Mouse (Mus musculus) thymus, adult 2 months (tissue): ENCODE data around the gene Celsr2. TPM values are rescaled to one million over a fixed set of nuclear protein-coding genes. Genes with fewer than 3 reads are reported as not detected.

Experiments used
- DNase-seq: peaks from one replicate; pipeline ENCODE4 v3.0.0; 2021
- H3K27ac ChIP-seq: fragments of 200-500 bp; 2 replicates; pipeline ENCODE4 v1.5.1; 2012; ENCODE audit warnings: low read length, control low read depth; ENCODE audit not compliant: control insufficient read depth, insufficient read depth
- H3K27me3 ChIP-seq: fragments of 200-500 bp; 2 replicates; pipeline ENCODE4 v1.6.1; 2012; ENCODE audit warnings: mild to moderate bottlenecking, low read length, moderate library complexity, mixed read lengths; ENCODE audit not compliant: control insufficient read depth, insufficient read depth
- H3K36me3 ChIP-seq: fragments of 200-500 bp; 2 replicates; pipeline ENCODE4 v1.6.1; 2012; ENCODE audit warnings: mild to moderate bottlenecking, low read length, moderate library complexity; ENCODE audit not compliant: control insufficient read depth, insufficient read depth
- H3K4me1 ChIP-seq: fragments of 200-500 bp; replicated peaks from 2 replicates; pipeline ENCODE4 v1.6.1; 2012; ENCODE audit warnings: low read length; ENCODE audit not compliant: control insufficient read depth, insufficient read depth
- H3K4me3 ChIP-seq: fragments of 200-500 bp; 2 replicates; pipeline ENCODE4 v1.5.1; 2012; ENCODE audit warnings: mild to moderate bottlenecking, low read length, control low read depth, moderate library complexity; ENCODE audit not compliant: control insufficient read depth, insufficient read depth
- CTCF ChIP-seq: fragments of 200-500 bp; IDR thresholded peaks from 2 replicates; pipeline ENCODE4 v1.5.1; 2012; ENCODE audit warnings: mild to moderate bottlenecking, control low read depth, low read length, moderate library complexity, borderline replicate concordance; ENCODE audit not compliant: control insufficient read depth, poor library complexity, insufficient read depth; ENCODE audit errors: extremely low read depth
- POLR2A ChIP-seq: fragments of 200-500 bp; IDR thresholded peaks from 2 replicates; pipeline ENCODE4 v1.6.1; 2012; ENCODE audit warnings: mild to moderate bottlenecking, low read length, control low read depth, moderate library complexity; ENCODE audit not compliant: control insufficient read depth, poor library complexity, insufficient read depth; ENCODE audit errors: extremely low read depth
- WGBS: fragments of 180-500 bp; shearing (Covaris S2); methylation state at CpG from one replicate; pipeline ENCODE4 v1.1.7; 2018; 5-methylcytosine and 5-hydroxymethylcytosine counted together
- polyA plus RNA-seq: library from polyadenylated mRNA; depleted of rRNA; stranded (reverse); fragments of >200 nt; gene quantifications from 2 replicates; pipeline ENCODE4 v1.2.3, GENCODE M21; 2012

Celsr2 gene
- polyA plus RNA-seq, 1 experiment = 28.2 TPM

DNA sequence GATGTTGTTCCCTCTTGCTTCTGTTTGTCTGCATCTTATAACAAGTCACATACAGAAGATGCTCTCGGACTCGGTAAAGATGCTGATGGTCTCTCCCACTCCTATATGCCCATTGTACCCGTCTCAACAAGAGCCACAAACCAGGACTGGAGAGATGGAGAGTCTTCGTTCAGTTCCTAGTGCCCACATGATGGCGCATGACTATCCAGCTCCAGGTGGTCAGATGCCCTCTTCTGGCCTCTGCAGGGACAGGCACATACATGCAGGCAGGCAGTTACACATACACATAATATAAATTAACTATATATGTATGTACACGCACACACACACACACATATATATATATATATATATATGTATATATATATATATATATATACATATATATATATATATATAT lies 34.7 kb downstream of the Celsr2 start:
- WGBS = 91% methylated on average over 6 of the region's 6 CpGs
- H3K36me3 ChIP-seq = no peaks in the 10 kb centered on the region
- H3K4me1 ChIP-seq = peaks cover 13% of the 10 kb centered on the region
- DNase-seq = no peak
- H3K27me3 ChIP-seq = no peaks in the 10 kb centered on the region; the same call in 1 of the 2 replicates
- H3K27ac ChIP-seq = no peak overlapping the region
- TF ChIP-seq POLR2A (no peak), CTCF (no peak; the same call in 1 of the 2 replicates)
- H3K4me3 ChIP-seq = no peak overlapping the region

DNA sequence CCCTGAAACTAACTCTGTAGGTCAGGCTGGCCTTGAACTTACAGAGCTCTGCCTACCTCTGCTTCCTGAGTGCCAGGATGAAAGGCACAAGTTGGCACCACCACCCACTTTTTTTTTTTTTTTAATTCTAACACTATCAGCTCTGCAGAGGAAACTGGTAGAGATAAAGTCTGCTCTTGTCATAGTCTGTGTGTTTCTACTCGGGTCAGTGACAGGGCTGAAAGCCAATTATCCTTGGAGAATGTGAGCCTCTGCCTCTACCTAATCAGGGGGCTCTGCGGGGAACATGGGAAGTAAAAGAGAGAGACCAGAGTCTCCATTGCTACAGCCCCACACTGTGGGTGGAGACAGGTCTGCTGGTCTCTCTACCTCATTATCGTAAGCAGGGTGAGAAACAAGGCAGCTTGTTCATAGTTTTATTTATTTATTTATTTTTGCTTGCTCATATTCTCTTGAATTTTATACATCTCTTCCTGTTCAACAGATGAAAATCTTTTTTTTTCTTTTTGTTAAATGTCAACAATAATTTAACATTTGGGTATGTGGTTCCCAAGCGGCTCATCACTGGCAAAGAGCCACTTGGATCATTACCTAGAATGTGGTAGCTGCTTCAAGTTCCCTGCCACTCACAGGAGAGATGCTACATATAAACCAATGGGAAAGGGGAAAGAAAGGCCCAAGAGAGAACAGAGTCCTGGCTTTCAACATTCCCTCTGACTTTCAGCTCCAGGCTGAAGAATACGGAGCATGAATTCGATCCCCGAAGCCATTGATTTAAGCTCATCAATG lies 36.3 kb downstream of the Celsr2 start:
- no peak for DNase-seq
- Histone ChIP-seq H3K27me3 (no peaks in the 10 kb centered on the region; the same call in 1 of the 2 replicates), H3K36me3 (no peaks in the 10 kb centered on the region), H3K27ac (no peak overlapping the region), H3K4me1 (peaks cover 12% of the 10 kb centered on the region), H3K4me3 (no peak overlapping the region)
- no peak for TF ChIP-seq CTCF
- no peak for TF ChIP-seq POLR2A
- WGBS = 92% methylated on average over 7 of the region's 7 CpGs

DNA sequence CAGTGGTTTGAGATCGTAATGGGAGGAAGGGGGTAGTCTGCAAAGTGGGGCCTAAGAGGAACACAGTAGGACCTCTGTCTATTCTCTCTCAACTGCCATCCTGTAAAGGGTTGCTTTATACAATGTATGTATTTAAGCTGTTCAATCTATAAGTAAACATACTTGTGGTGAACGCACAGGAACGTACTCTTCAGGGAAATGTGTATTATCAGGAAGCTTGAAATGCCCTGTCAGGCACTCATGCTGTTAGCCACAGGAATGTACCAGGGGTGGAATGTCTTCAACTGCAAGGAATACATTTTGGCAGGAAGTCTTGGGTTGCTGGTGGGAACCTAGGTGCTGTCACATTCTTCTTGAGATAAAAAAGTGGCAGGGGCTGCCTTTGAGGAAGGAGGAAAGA lies 42.7 kb downstream of the Celsr2 start:
- H3K4me1 ChIP-seq = no peaks in the 10 kb centered on the region

DNA sequence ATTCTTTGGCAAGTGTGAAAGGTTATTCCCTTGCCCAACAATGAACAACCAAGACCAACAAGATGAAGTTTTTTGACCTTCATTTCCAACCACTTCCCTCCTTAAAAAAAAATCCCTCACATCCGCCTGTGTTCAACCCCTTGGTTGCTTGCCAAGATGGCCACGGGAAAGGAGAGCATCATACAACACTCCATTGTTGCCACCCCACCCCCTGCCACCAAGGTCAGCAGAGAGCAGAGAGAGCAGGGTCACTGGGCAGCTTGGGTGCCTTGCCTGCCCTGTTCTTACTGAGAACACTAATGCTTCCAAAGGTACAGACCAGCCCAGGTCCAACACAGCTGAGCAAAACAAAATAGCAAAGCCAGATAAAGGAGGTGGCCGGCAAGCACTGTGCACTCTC lies 43.1 kb downstream of the Celsr2 start:
- Histone ChIP-seq H3K27ac (no peak overlapping the region), H3K4me1 (no peaks in the 10 kb centered on the region), H3K27me3 (no peaks in the 10 kb centered on the region), H3K4me3 (no peak overlapping the region), H3K36me3 (no peaks in the 10 kb centered on the region)
- TF ChIP-seq CTCF = no peak
- no peak for TF ChIP-seq POLR2A
- 54% methylated on average over 3 of the region's 3 CpGs for WGBS
- DNase-seq = no peak

More for the DNA sequence above, 42.7 kb downstream of the Celsr2 start:
- Histone ChIP-seq H3K4me3 (no peak overlapping the region), H3K27me3 (no peaks in the 10 kb centered on the region; the same call in 1 of the 2 replicates), H3K36me3 (no peaks in the 10 kb centered on the region), H3K27ac (no peak overlapping the region)
- TF ChIP-seq CTCF (no peak), POLR2A (no peak)
- no peak for DNase-seq
- 92% methylated on average over 3 of the region's 3 CpGs for WGBS

DNA sequence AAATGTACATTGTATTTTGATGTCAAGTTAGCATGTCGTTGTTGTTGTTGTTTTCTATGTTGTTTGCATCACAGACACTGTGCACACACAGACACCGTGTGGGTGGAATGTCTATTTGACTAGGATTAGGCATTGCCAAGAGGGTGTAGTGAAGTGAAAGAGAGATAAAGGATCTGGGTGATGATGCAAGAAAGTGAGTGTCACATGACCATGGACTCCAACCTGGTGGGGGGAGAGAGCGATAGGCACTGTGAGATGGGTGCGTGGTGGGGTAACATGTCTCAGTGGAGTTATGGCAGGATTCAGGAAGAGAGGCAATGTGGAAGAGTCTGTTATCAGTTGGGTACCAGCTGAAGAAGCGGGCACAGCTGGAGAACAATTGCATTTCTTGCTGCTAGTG lies 46.6 kb downstream of the Celsr2 start:
- Histone ChIP-seq H3K4me3 (no peak overlapping the region), H3K27me3 (no peaks in the 10 kb centered on the region), H3K36me3 (no peaks in the 10 kb centered on the region), H3K4me1 (no peaks in the 10 kb centered on the region), H3K27ac (no peak overlapping the region)
- 87% methylated on average over 5 of the region's 5 CpGs for WGBS
- no peak for DNase-seq
- TF ChIP-seq CTCF = no peak
- no peak for TF ChIP-seq POLR2A

DNA sequence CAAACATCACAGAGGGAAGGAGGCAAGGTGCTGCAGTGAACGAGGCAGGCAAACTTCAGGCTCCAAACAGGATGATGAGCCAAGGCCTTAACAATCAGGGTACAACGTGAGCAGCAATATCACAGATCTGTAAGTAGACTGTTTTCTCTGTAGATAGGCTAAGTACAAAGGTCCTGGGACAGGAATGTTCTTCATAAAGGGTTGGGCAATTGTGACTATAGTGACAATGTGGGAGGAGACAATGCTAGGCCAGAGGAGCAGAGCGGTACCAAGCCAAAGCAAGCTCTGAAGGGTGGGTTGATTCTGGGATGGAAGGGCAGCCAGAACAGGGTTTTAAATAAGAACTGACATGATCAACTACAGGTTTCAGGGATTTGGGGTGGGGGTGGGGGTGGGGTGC lies 47.5 kb downstream of the Celsr2 start:
- DNase-seq = no peak
- Histone ChIP-seq H3K36me3 (no peaks in the 10 kb centered on the region), H3K4me3 (no peak overlapping the region), H3K4me1 (no peaks in the 10 kb centered on the region), H3K27me3 (no peaks in the 10 kb centered on the region), H3K27ac (no peak overlapping the region)
- 92% methylated on average over 3 of the region's 3 CpGs for WGBS
- TF ChIP-seq POLR2A (no peak), CTCF (no peak)
